Mouse (Mus musculus) ovary, postnatal 14 days (tissue): ENCODE data around the gene Aspscr1.

ENCODE experiments used
- DNase-seq: peaks from one replicate; pipeline ENCODE4 v3.0.0; 2022; ENCODE audit warnings: low spot score

Aspscr1 gene

GRCm38 (mm10) chr11:120733521-120733920, 60.7 kb downstream of the Aspscr1 start:
- DNase-seq = no peak

DNA sequence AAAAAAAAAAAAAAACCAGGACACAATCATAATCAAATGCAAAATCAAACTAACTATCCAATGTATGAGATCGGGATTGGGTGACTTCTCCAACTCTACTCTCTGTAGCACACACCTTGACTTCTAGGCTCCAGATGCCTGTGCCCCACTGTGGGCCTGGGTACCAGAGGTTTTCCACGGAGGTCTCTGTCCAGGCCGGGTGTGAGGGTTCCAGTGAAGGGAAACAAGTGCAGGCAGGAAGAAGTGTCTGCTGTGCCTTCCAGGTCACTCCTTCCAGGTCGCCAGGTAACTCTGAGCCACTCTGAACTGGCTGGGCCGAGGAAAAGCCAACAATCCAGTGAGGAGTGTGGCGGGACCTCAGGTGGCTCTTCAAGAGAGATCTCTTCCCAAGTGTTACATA, 63.7 kb downstream of the Aspscr1 start:
- DNase-seq = no peak

GRCm38 (mm10) chr11:120740981-120741380, 68.2 kb downstream of the Aspscr1 start:
- DNase-seq = no peak

DNA sequence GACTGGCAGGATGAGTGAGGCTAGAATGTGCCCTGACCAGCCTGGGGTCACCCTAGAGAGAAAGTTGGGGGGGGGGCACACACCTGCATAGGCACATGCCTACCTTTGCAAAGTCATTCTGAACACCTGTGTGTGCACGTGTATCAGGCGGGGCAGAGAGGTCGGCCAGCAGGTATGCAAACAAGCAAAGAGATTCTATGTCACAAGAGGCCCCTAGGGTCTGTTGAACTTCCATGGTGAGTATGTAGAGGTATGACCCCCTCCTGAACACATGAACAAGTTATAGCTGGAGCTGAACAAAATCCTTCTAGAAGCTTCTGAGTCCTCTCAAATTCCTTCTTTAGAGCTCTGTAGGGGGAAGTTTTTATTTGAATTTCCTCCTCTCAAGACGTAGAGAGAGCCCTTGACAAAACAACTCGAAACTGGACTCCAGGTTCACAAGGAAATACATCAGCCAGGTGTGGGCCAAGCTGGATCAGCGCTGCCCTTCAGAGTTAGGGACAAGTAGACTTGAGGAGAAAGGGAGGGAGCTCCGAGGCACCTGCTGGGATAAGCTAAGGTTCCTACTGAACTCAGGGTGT, 71.4 kb downstream of the Aspscr1 start:
- no peak for DNase-seq

GRCm38 (mm10) chr11:120747974-120748373, 75.2 kb downstream of the Aspscr1 start:
- no peak for DNase-seq

- no peak for DNase-seq
Measured at GRCm38 (mm10) chr11:120749430-120749829, 76.7 kb downstream of the Aspscr1 start.

- DNase-seq = no peak
Measured at GRCm38 (mm10) chr11:120751606-120752005, 78.8 kb downstream of the Aspscr1 start.
